Mouse (Mus musculus) spleen, adult 2 months (tissue): Measurements from ENCODE around the gene Gm42906. TPM values are rescaled to one million over a fixed set of nuclear protein-coding genes. Genes with fewer than 3 reads are reported as not detected.

ENCODE experiments used
- DNase-seq, 2 experiments: peaks; one replicate each; pipeline versions ENCODE4 v3.0.0 to v3.0.0-alpha.2; 2012 to 2021; ENCODE audit warnings: low spot score in 2 of 2, low read depth in 1 of 2
- H3K27ac ChIP-seq: fragments of 200-500 bp; 2 replicates; pipeline ENCODE4 v1.5.1; 2012; ENCODE audit warnings: low read length, inconsistent platforms; ENCODE audit not compliant: insufficient read depth
- H3K27me3 ChIP-seq: fragments of 200-500 bp; 2 replicates; pipeline ENCODE4 v1.6.1; 2012; ENCODE audit warnings: mild to moderate bottlenecking, moderate library complexity, low read length, inconsistent platforms; ENCODE audit not compliant: control insufficient read depth, insufficient read depth
- H3K36me3 ChIP-seq: fragments of 200-500 bp; 2 replicates; pipeline ENCODE4 v1.6.1; 2012; ENCODE audit warnings: mild to moderate bottlenecking, low read length, inconsistent platforms; ENCODE audit not compliant: control insufficient read depth, insufficient read depth
- H3K4me1 ChIP-seq: fragments of 200-500 bp; 2 replicates; pipeline ENCODE4 v1.6.1; 2011; ENCODE audit warnings: inconsistent platforms; ENCODE audit not compliant: control insufficient read depth, insufficient read depth, insufficient read length
- H3K4me3 ChIP-seq: fragments of 200-500 bp; 2 replicates; pipeline ENCODE4 v1.5.1; 2011; ENCODE audit warnings: mild to moderate bottlenecking, inconsistent platforms; ENCODE audit not compliant: insufficient read depth, insufficient read length; ENCODE audit errors: extremely low read depth
- CTCF ChIP-seq: fragments of 200-500 bp; IDR thresholded peaks from 2 replicates; pipeline ENCODE4 v1.5.1; 2011; ENCODE audit warnings: mild to moderate bottlenecking, inconsistent platforms; ENCODE audit not compliant: insufficient read depth, insufficient read length, insufficient replicate concordance; ENCODE audit errors: extremely low read depth
- POLR2A ChIP-seq: fragments of 200-500 bp; IDR thresholded peaks from 2 replicates; pipeline ENCODE4 v1.6.1; 2011; ENCODE audit warnings: low read depth, low read length, inconsistent platforms
- WGBS: fragments of 180-500 bp; shearing (Covaris S2); methylation state at CpG from one replicate; pipeline ENCODE4 v1.1.7; 2018; 5-methylcytosine and 5-hydroxymethylcytosine counted together
- polyA plus RNA-seq: library from polyadenylated mRNA; depleted of rRNA; stranded (reverse); fragments of >200 nt; gene quantifications from 2 replicates; pipeline ENCODE4 v1.2.3, GENCODE M21; 2012

Gene Gm42906
- polyA plus RNA-seq, 1 experiment = not detected

- H3K4me3 ChIP-seq = no peak overlapping the region
- 88% methylated on average over 8 of the region's 8 CpGs for WGBS
- no peaks in the 10 kb centered on the region for H3K27me3 ChIP-seq
- H3K4me1 ChIP-seq = no peaks in the 10 kb centered on the region
- H3K36me3 ChIP-seq = no peaks in the 10 kb centered on the region
- no peak for TF ChIP-seq POLR2A
- no peak for TF ChIP-seq CTCF
- no peak overlapping the region for H3K27ac ChIP-seq
- DNase-seq = no peak
Observed at GRCm38 (mm10) chr5:151149509-151149908, 278.5 kb downstream of the Gm42906 start.

- TF ChIP-seq POLR2A = no peak
- TF ChIP-seq CTCF = no peak
- DNase-seq = no peak
- H3K27ac ChIP-seq = no peak overlapping the region
- H3K4me3 ChIP-seq = no peak overlapping the region
- WGBS = 86% methylated on average over 4 of the region's 4 CpGs
- no peaks in the 10 kb centered on the region for H3K4me1 ChIP-seq
- no peaks in the 10 kb centered on the region for H3K27me3 ChIP-seq
- no peaks in the 10 kb centered on the region for H3K36me3 ChIP-seq
Observed at GRCm38 (mm10) chr5:151148079-151148478, 279.9 kb downstream of the Gm42906 start.

- no peak for DNase-seq
- Histone ChIP-seq H3K36me3 (no peaks in the 10 kb centered on the region), H3K4me1 (no peaks in the 10 kb centered on the region), H3K27me3 (no peaks in the 10 kb centered on the region), H3K27ac (no peak overlapping the region), H3K4me3 (no peak overlapping the region)
- no peak for TF ChIP-seq CTCF
- TF ChIP-seq POLR2A = no peak
- 84% methylated on average over 5 of the region's 5 CpGs for WGBS
Observed at GRCm38 (mm10) chr5:151145807-151146206, 282.2 kb downstream of the Gm42906 start.

GRCm38 (mm10) chr5:151143955-151144354 is 284.0 kb downstream of the Gm42906 start:
- Histone ChIP-seq H3K27ac (no peak overlapping the region), H3K36me3 (no peaks in the 10 kb centered on the region), H3K27me3 (no peaks in the 10 kb centered on the region), H3K4me3 (no peak overlapping the region), H3K4me1 (no peaks in the 10 kb centered on the region)
- WGBS = 85% methylated on average over 5 of the region's 5 CpGs
- no peak for TF ChIP-seq POLR2A
- no peak for TF ChIP-seq CTCF
- DNase-seq = no peak

- TF ChIP-seq POLR2A (no peak), CTCF (no peak)
- no peak overlapping the region for H3K4me3 ChIP-seq
- no peaks in the 10 kb centered on the region for H3K36me3 ChIP-seq
- no peaks in the 10 kb centered on the region for H3K4me1 ChIP-seq
- H3K27ac ChIP-seq = no peak overlapping the region
- no peak for DNase-seq
- WGBS = 74% methylated on average over 11 of the region's 11 CpGs
- no peaks in the 10 kb centered on the region for H3K27me3 ChIP-seq
Observed at GRCm38 (mm10) chr5:151142671-151143601, 285.0 kb downstream of the Gm42906 start.

- 41% methylated on average over 5 of the region's 5 CpGs for WGBS
- no peak for DNase-seq
- no peaks in the 10 kb centered on the region for H3K27me3 ChIP-seq
- no peak for TF ChIP-seq CTCF
- no peak for TF ChIP-seq POLR2A
- H3K36me3 ChIP-seq = no peaks in the 10 kb centered on the region
- H3K4me1 ChIP-seq = no peaks in the 10 kb centered on the region
- H3K4me3 ChIP-seq = no peak overlapping the region
- no peak overlapping the region for H3K27ac ChIP-seq
Observed at GRCm38 (mm10) chr5:151142241-151142640, 285.7 kb downstream of the Gm42906 start.

- Histone ChIP-seq H3K27me3 (no peaks in the 10 kb centered on the region), H3K4me3 (no peak overlapping the region), H3K27ac (no peak overlapping the region), H3K4me1 (no peaks in the 10 kb centered on the region), H3K36me3 (no peaks in the 10 kb centered on the region)
- 80% methylated on average over 5 of the region's 5 CpGs for WGBS
- no peak for DNase-seq
- TF ChIP-seq CTCF (no peak), POLR2A (no peak)
Observed at GRCm38 (mm10) chr5:151137901-151138300, 290.1 kb downstream of the Gm42906 start.
